Mouse (Mus musculus) G1E (cell line): ENCODE results near the gene Snrk. TPM values are rescaled to one million over a fixed set of nuclear protein-coding genes. Genes with fewer than 3 reads are reported as not detected.

ENCODE experiments used
- ATAC-seq: 2 replicates; pipeline ENCODE4 v1.8.0; 2016; ENCODE audit warnings: mild to moderate bottlenecking; ENCODE audit not compliant: insufficient number of reproducible peaks, poor library complexity, low FRiP score, severe bottlenecking; ENCODE audit errors: extremely low read depth
- DNase-seq: peaks from one replicate; pipeline ENCODE4 v3.0.0; 2012; ENCODE audit warnings: low spot score
- H3K27me3 ChIP-seq: 2 replicates; pipeline ENCODE4 v1.6.1; 2012; ENCODE audit warnings: mild to moderate bottlenecking, low read length, inconsistent platforms; ENCODE audit not compliant: insufficient read depth
- H3K36me3 ChIP-seq: replicated peaks from 2 replicates; pipeline ENCODE3; 2012; ENCODE audit warnings: mild to moderate bottlenecking, inconsistent platforms
- H3K4me1 ChIP-seq: 2 replicates; pipeline ENCODE4 v1.6.1; 2012; ENCODE audit warnings: low read depth, low read length, inconsistent platforms, mixed read lengths; ENCODE audit not compliant: insufficient read depth
- H3K4me3 ChIP-seq: 2 replicates; pipeline ENCODE4 v1.5.1; 2012; ENCODE audit warnings: low read depth, mild to moderate bottlenecking, inconsistent platforms, low read length, moderate library complexity, mixed read lengths
- H3K9me3 ChIP-seq: replicated peaks from 2 replicates; pipeline ENCODE4 v1.6.1; 2012; ENCODE audit warnings: inconsistent platforms
- CTCF ChIP-seq: IDR thresholded peaks from 2 replicates; pipeline ENCODE4 v1.5.1; 2012; ENCODE audit warnings: low read depth, low read length, inconsistent platforms, mixed read lengths
- GATA1 ChIP-seq: IDR thresholded peaks from 2 replicates; pipeline ENCODE4 v1.6.1; 2012; ENCODE audit warnings: borderline replicate concordance, low read length, inconsistent platforms, mixed read lengths
- GATA2 ChIP-seq: IDR thresholded peaks from 2 replicates; pipeline ENCODE4 v1.6.1; 2012; ENCODE audit warnings: low read depth, low read length, inconsistent platforms, borderline replicate concordance
- POLR2AphosphoS5 ChIP-seq: IDR thresholded peaks from 2 replicates; pipeline ENCODE4 v1.6.1; 2012; ENCODE audit warnings: low read depth, low read length, inconsistent platforms; ENCODE audit not compliant: insufficient replicate concordance
- TAL1 ChIP-seq: conservative IDR thresholded peaks from 2 replicates; pipeline ENCODE4 v1.6.1; 2012; ENCODE audit warnings: low read depth, low read length, inconsistent platforms, mixed read lengths
- polyA plus RNA-seq: library from polyadenylated mRNA; stranded (reverse); fragments of >175 nt; gene quantifications from 2 replicates; pipeline ENCODE4 v1.2.3, GENCODE M21; 2012
- total RNA-seq, 2 experiments: library from RNA; stranded (forward) in 1 of 2; stranded (reverse) in 1 of 2; fragments of 200-1000 nt in 1 of 2; fragments of >200 nt in 1 of 2; fragmentation: Nextera tagmentation in 1 of 2; gene quantifications; 2 replicates each; pipeline ENCODE4 v1.2.3; 2014 to 2017

Snrk gene
- total and polyA plus RNA-seq, 3 experiments: 27.8 to 37.2 (median 29.5) TPM

DNA sequence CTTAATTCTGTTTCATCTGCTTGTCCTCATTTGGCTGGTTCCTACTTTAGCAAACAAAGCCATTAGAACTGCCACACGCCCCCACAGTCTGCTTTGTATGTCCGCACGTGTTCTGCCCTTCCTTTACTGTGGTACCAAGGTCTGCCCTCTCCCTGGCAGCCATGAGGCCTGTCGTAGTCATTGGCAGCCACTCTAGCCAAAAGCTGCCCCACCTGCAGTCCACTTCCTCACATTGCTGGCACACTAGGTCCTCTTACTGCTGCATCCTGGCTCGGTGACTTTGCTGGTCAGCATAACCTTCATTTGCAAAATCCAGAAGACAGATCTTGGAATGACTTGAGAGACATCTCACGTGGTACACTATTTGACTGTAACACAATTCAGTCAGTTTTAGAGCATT lies 52.8 kb downstream of the Snrk start:
- no peaks in the 10 kb centered on the region for H3K9me3 ChIP-seq
- no peak for ATAC-seq
- no peaks in the 10 kb centered on the region for H3K4me1 ChIP-seq
- peaks cover 10% of the 10 kb centered on the region; the same call in 1 of the 2 replicates for H3K27me3 ChIP-seq
- H3K36me3 ChIP-seq: peaks cover 38% of the 10 kb centered on the region
- no peak for DNase-seq
- no peak overlapping the region for H3K4me3 ChIP-seq
- TF ChIP-seq GATA2 (no peak), GATA1 (no peak), TAL1 (no peak), POLR2AphosphoS5 (no peak), CTCF (no peak)

DNA sequence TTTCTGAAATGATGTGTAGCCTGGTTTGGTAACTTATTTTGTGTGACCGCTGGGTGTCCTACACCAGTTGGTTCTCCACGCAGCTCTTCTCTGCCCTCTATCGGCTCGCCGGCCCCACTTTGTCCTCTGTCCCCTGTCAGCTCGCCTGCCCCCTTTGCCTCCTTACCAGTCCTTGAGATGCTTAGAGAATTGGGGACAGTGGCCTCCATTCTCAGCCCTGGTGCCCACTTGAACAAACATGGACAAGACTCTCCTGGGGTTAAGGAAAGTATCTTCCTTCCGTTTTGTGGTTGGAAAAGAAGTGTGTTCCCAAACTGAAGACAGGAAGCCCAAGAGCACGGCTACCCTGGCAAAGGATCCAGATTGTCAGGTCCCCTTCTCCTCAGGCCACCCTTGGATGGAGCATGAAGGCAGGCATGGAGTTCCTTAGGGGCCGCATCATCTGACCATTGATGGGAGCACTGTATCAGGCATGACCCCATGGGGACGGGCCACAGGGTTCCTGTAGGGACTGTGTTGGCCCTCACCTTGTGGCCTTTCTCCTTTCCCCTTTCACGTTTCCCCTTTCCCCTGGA lies 55.6 kb downstream of the Snrk start:
- ATAC-seq (no peak), DNase-seq (no peak)
- Histone ChIP-seq H3K27me3 (peaks cover 22% of the 10 kb centered on the region), H3K4me1 (no peaks in the 10 kb centered on the region), H3K4me3 (no peak overlapping the region), H3K9me3 (no peaks in the 10 kb centered on the region), H3K36me3 (peaks cover 16% of the 10 kb centered on the region)
- TF ChIP-seq POLR2AphosphoS5: no peak
- no peak for TF ChIP-seq CTCF
- TF ChIP-seq TAL1: no peak
- TF ChIP-seq GATA1: no peak
- no peak for TF ChIP-seq GATA2

DNA sequence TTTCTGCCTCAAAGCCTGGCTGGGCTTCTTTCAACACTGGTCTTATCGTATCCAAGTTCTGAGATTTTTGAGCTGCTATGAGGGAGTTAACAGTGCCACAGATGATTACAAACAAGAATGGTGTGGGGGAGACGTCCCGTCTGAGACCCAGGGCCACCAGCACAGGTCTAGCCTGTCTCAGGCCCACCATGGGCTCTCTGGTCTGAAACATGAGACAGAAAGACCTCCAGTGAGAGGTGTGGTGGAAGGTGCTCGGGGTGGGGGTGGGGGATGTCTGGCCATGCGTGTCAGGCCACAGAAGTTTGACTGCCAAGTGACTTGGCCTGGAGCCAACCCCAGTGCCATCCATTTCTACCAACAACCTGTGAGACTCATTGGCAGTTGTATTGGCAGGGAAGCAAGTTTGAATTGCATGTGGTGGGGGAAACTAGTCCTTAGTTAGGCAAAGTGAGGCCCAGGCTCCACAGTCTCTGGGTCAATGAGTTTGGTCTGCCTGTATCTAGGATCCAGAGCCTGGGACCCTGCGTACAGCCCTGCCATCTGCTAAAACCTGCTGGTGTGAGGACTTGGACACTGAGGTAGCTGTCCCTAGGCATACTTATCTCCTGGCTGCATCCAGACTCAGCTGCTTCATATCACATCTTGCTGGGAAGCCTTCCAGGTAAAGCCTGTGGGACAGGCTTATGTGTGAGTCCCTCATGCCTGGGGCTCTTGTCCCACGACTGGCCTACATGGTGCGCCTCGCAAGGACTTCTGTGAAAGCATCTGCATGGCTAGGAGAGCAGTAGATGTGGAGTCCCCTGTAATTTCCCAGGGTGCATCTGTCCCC lies 56.6 kb downstream of the Snrk start:
- Histone ChIP-seq H3K36me3 (peaks cover 12% of the 10 kb centered on the region), H3K4me1 (no peaks in the 10 kb centered on the region), H3K9me3 (no peaks in the 10 kb centered on the region), H3K4me3 (no peak overlapping the region), H3K27me3 (peaks cover 27% of the 10 kb centered on the region)
- TF ChIP-seq GATA2 (no peak), CTCF (no peak), TAL1 (no peak), POLR2AphosphoS5 (no peak), GATA1 (no peak)
- no peak for ATAC-seq
- DNase-seq: no peak

DNA sequence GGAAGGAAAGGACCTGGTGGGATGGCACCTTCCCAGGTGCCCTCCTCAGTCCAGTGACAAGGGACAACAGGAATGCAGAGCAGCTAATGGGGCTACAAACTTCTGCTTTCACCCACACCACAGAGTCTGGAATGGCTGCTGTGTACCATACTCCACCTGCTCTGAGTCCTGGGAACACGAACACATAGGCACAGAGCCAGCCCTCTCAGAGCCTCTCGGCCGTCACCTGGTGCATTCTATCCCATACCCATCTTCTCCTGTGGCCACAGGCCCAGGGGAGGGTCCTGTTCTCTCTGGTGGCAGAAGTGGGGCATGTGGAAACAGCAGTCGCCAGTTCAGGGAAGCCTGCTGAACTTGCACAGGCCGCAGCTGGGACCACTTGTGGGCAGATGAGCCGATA lies 57.7 kb downstream of the Snrk start:
- H3K36me3 ChIP-seq: peaks cover 10% of the 10 kb centered on the region
- no peak overlapping the region for H3K4me3 ChIP-seq
- H3K4me1 ChIP-seq: no peaks in the 10 kb centered on the region
- TF ChIP-seq POLR2AphosphoS5: no peak
- TF ChIP-seq GATA1: no peak
- TF ChIP-seq TAL1: no peak
- no peak for TF ChIP-seq CTCF
- no peak for TF ChIP-seq GATA2
- ATAC-seq (no peak), DNase-seq (no peak)
- H3K27me3 ChIP-seq: peaks cover 30% of the 10 kb centered on the region
- H3K9me3 ChIP-seq: no peaks in the 10 kb centered on the region

DNA sequence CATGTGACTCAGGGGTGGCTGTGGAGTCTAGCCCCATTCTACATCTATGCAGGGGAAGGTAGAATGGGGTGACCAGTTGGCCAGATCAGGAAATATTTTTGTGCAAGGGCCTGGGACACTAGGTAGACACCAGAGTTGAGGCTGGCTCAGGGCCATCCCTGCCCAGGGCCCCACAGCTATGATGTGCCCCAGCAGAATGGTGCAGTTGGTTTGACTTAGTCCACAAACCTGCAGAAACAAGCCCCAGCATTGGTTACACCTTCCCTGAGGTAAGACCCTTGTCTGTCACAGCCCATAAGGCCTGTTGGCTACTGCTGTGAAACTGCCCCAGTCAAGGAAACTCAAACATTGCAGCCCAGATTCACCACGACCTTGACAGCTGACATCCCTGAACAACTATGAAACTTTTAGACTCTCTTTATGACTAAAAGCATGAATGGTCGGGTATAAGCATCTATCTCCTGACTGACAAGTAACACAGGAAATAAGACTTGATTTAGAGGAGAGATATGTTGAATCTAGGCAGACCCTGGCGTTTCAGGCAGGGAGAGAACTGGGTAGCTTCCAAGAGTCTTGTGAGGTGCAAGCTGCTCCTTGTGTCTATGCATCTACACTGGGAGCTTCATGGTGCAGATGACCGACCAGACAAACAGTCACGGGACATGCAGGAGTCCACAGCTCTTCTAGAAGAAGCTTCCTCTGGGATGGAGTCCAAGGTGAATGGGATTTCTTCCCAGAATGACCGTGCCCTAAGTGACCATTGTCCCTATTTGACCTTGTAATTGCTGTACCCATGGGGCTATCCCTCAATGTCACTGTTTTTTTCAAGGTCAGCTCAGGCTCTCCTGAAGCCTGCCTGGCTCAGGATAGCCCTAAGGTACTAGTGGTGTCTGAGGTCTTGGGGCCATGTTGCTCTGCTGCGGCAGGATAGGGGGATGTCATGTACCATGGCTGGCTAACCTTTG lies 60.5 kb downstream of the Snrk start:
- Histone ChIP-seq H3K9me3 (no peaks in the 10 kb centered on the region), H3K4me3 (no peak overlapping the region), H3K36me3 (peaks cover 2% of the 10 kb centered on the region), H3K27me3 (peaks cover 30% of the 10 kb centered on the region), H3K4me1 (no peaks in the 10 kb centered on the region)
- TF ChIP-seq TAL1 (no peak), CTCF (no peak), POLR2AphosphoS5 (no peak), GATA1 (no peak), GATA2 (no peak)
- no peak for ATAC-seq
- DNase-seq: no peak

DNA sequence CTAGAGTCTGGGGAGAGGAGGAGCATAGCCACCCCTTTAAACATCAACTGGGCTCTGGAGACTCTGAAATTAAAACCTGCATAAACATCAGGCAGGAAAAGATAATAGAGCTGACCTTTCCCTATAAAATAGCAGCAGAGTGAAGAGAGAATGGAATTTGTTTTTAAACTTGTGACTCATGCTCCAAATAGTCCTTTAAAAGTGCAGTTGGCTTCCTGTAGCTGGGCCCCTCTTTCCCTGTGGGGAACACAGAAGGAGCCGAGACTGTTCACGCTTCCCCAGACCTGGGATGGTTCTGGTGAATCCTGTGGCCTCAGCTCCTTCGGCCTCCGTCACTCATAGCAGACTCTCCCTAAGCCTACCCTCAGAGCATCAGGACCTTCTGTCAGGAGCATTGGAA lies 61.4 kb downstream of the Snrk start:
- TF ChIP-seq CTCF (no peak), POLR2AphosphoS5 (no peak), TAL1 (no peak), GATA1 (no peak), GATA2 (no peak)
- Histone ChIP-seq H3K9me3 (no peaks in the 10 kb centered on the region), H3K4me3 (no peak overlapping the region), H3K27me3 (peaks cover 34% of the 10 kb centered on the region), H3K36me3 (peaks cover 2% of the 10 kb centered on the region), H3K4me1 (no peaks in the 10 kb centered on the region)
- DNase-seq (no peak), ATAC-seq (no peak)
